Mouse (Mus musculus): ENCODE results near the gene Hlx. TPM values are rescaled to one million over a fixed set of nuclear protein-coding genes. Genes with fewer than 3 reads are reported as not detected.

Hlx gene
- total and polyA plus RNA-seq, 3 experiments: 2.4 to 9.6 TPM; not detected in 1

GRCm38 (mm10) chr1:184734991-184735920 is 2.8 kb upstream of the Hlx start:
- Histone ChIP-seq H3K79me2 (ENCODE audit: control insufficient read depth, insufficient read depth, low read length, poor library complexity) (peaks cover 6% of the 10 kb centered on the region), H3K36me3 (ENCODE audit: control insufficient read depth in 1 of 2, insufficient read depth in 2 of 2, low read length in 2 of 2) (peaks cover 0 to 7% of the 10 kb centered on the region in 2 experiments; a peak in 1 of 4 replicates), H3K9me3 (replicated peaks; ENCODE audit: insufficient read depth, low read length) (no peaks in the 10 kb centered on the region), H3K27ac (ENCODE audit: control insufficient read depth, low read depth, low read length) (peak overlapping the region; percentile 71), H3K4me3 (ENCODE audit: control insufficient read depth in 1 of 2, insufficient read depth in 1 of 2, low read depth in 2 of 2, low read length in 2 of 2) (peak overlapping the region; percentile 48 to 65), H3K9ac (ENCODE audit: control insufficient read depth, low read depth, low read length, poor library complexity, severe bottlenecking) (peak overlapping the region; percentile 79), H3K4me1 (ENCODE audit: control insufficient read depth in 1 of 2, insufficient read depth in 2 of 2, low read length in 2 of 2) (peaks cover 3 to 5% of the 10 kb centered on the region in 2 experiments; a peak in 1 of 4 replicates), H3K27me3 (ENCODE audit: control insufficient read depth in 1 of 2, insufficient read depth in 2 of 2, low read length in 2 of 2) (no peaks in the 10 kb centered on the region)
- DNase-seq (ENCODE audit: low read depth, low spot score): peak; percentile 75
- no peak for TF ChIP-seq KAT2A (conservative IDR thresholded peaks at IDR 0.05; ENCODE audit: low read depth, low read length)
- TF ChIP-seq ZMIZ1 (IDR thresholded peaks at IDR 0.05; ENCODE audit: low read depth, low read length): 0 out of 2 replicates have a peak, but pooled peaks have one; percentile 7
- no peak for TF ChIP-seq RAD21 (IDR thresholded peaks at IDR 0.05; ENCODE audit: low read depth, low read length)
- TF ChIP-seq ZC3H11A (IDR thresholded peaks at IDR 0.05; ENCODE audit: low read depth, low read length): no peak
- TF ChIP-seq POLR2AphosphoS5 (IDR thresholded peaks at IDR 0.05; ENCODE audit: borderline replicate concordance, low read depth, low read length): no peak
- TF ChIP-seq EP300 (IDR thresholded peaks at IDR 0.05; ENCODE audit: low read depth in 1 of 2, low read length in 2 of 2): 0 out of 4 replicates have a peak, but pooled peaks of 1 of the 2 experiments have one; percentile 34
- TF ChIP-seq USF1 (IDR thresholded peaks at IDR 0.05; ENCODE audit: low read depth, low read length): no peak
- no peak for TF ChIP-seq ZKSCAN1 (IDR thresholded peaks at IDR 0.05; ENCODE audit: low read depth, low read length)
- TF ChIP-seq BHLHE40 (IDR thresholded peaks at IDR 0.05; ENCODE audit: borderline replicate concordance, low read depth, low read length): 0 out of 2 replicates have a peak, but pooled peaks have one; percentile 24
- no peak for TF ChIP-seq CHD2 (IDR thresholded peaks at IDR 0.05; ENCODE audit: low read length)
- TF ChIP-seq ZNF384 (IDR thresholded peaks at IDR 0.05; ENCODE audit: low read depth, low read length): 0 out of 2 replicates have a peak, but pooled peaks have one; percentile 39
- 0 out of 2 replicates have a peak, but pooled peaks have one; percentile 27 for TF ChIP-seq MEF2A (IDR thresholded peaks at IDR 0.05; ENCODE audit: extremely low read depth, insufficient replicate concordance, low read depth, low read length, poor library complexity, severe bottlenecking)
- no peak for TF ChIP-seq JUND (IDR thresholded peaks at IDR 0.05; ENCODE audit: low read depth, low read length)
- peak; percentile 70; the same call in 1 of the 2 replicates for TF ChIP-seq SIN3A (IDR thresholded peaks at IDR 0.05; ENCODE audit: low read length)
- TF ChIP-seq TBP (IDR thresholded peaks at IDR 0.05; ENCODE audit: low read depth, low read length): peak; percentile 49; the same call in 1 of the 2 replicates
- TF ChIP-seq NRF1 (IDR thresholded peaks at IDR 0.05; ENCODE audit: insufficient read depth, low read depth, low read length, poor library complexity, severe bottlenecking): no peak
- TF ChIP-seq POLR2A (IDR thresholded peaks at IDR 0.05; ENCODE audit: control insufficient read depth in 1 of 2, insufficient read depth in 1 of 2, low read depth in 1 of 2, low read length in 2 of 2, poor library complexity in 1 of 2): peak in 1 of 2 experiments; percentile 46; a peak in 1 of 4 replicates
- TF ChIP-seq TAL1 (IDR thresholded peaks at IDR 0.05; ENCODE audit: low read length): peak; percentile 20; the same call in 1 of the 2 replicates
- TF ChIP-seq ELF1 (IDR thresholded peaks at IDR 0.05; ENCODE audit: low read depth, low read length): peak; percentile 56; the same call in 1 of the 2 replicates
- peak; percentile 75 for TF ChIP-seq GATA1 (IDR thresholded peaks at IDR 0.05; ENCODE audit: low read depth, low read length)
- TF ChIP-seq HCFC1 (IDR thresholded peaks at IDR 0.05; ENCODE audit: low read depth, low read length): peak; percentile 76
- TF ChIP-seq TCF12 (IDR thresholded peaks at IDR 0.05; ENCODE audit: low read depth, low read length): peak; percentile 60
- TF ChIP-seq MYC (IDR thresholded peaks at IDR 0.05; ENCODE audit: low read depth, low read length): no peak
- peak; percentile 86 for TF ChIP-seq ETS1 (IDR thresholded peaks at IDR 0.05; ENCODE audit: low read depth, low read length)
- TF ChIP-seq RCOR1 (IDR thresholded peaks at IDR 0.05; ENCODE audit: low read depth, low read length): peak; percentile 69

Data from MEL (cell line).